Mouse (Mus musculus): ENCODE results near the gene Tmem252.

GRCm38 (mm10) chr19:24707071-24707906 lies 33.5 kb downstream of the Tmem252 start:
- TF ChIP-seq CTCF (IDR thresholded peaks at IDR 0.05; ENCODE audit: extremely low read depth, insufficient read length, insufficient replicate concordance, low read depth, low read length), result no peak
- TF ChIP-seq POLR2A (IDR thresholded peaks at IDR 0.05; ENCODE audit: low read depth, low read length), result no peak
